Mouse (Mus musculus): ENCODE measurements around the gene Tmem97.

DNA sequence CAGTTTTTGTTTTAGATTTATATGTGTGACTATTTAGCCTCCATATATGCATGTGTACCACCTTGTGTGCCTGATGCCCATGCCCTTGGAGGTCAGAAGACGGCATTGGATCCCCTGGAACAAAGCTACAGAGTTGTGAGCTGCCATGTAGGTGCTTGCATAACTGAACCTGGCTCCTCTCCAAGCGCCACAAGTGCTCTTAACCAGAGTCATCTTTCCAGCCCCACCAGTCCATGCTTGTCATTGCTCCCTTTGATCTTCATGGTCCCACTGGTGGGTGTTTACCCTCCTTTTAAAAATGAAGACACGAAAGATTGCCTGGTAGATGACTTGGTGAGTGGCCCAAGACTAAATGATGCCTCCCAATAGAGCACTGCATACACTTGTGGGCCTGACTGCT is 10.2 kb downstream of the Tmem97 start:
- TF ChIP-seq CTCF (IDR thresholded peaks at IDR 0.05; ENCODE audit: low read depth) (no peak), EP300 (optimal IDR thresholded peaks at IDR 0.05) (no peak)

Measured in stomach, postnatal 0 days (tissue).